Mouse (Mus musculus): ENCODE data around the gene Lamc1. TPM values are rescaled to one million over a fixed set of nuclear protein-coding genes. Genes with fewer than 3 reads are reported as not detected.

The Lamc1 gene
- polyA plus RNA-seq, 1 experiment from 2014 or later: 126 TPM

Other genes with a start within 250 kb of the Lamc1 start
- gene Lamc2, start 146.3 kb downstream of the Lamc1 start, polyA plus RNA-seq (2015; fragmentation: Nextera tagmentation; extraction: Ambion mirVana): 71.8 and 76.1 TPM in 2 replicates
- 0.13 and 0.21 TPM in 2 replicates for gene Shcbp1l, start 92.4 kb upstream of the Lamc1 start, polyA plus RNA-seq (2015; fragmentation: Nextera tagmentation; extraction: Ambion mirVana)
- gene Dhx9, start 154.9 kb upstream of the Lamc1 start, polyA plus RNA-seq (2015; fragmentation: Nextera tagmentation; extraction: Ambion mirVana): 24.5 and 26.3 TPM in 2 replicates
- 7.0 and 7.1 TPM in 2 replicates for gene Npl, start 217.3 kb upstream of the Lamc1 start, polyA plus RNA-seq (2015; fragmentation: Nextera tagmentation; extraction: Ambion mirVana)

All from lung, embryonic 16.5 days (tissue).